Mouse (Mus musculus) bone marrow, adult 2 months (tissue): ENCODE results near the gene Procr. TPM values are rescaled to one million over a fixed set of nuclear protein-coding genes. Genes with fewer than 3 reads are reported as not detected.

ENCODE experiments used
- H3K27ac ChIP-seq: fragments of 200-500 bp; 2 replicates; pipeline ENCODE4 v1.5.1; 2012; ENCODE audit warnings: low read depth, mild to moderate bottlenecking, control low read depth, inconsistent platforms, low read length; ENCODE audit not compliant: control insufficient read depth, poor library complexity, insufficient read depth
- H3K4me1 ChIP-seq: fragments of 200-500 bp; 2 replicates; pipeline ENCODE4 v1.6.1; 2011; ENCODE audit warnings: low read length; ENCODE audit not compliant: control insufficient read depth, insufficient read depth
- H3K4me3 ChIP-seq: fragments of 200-500 bp; replicated peaks from 2 replicates; pipeline ENCODE3; 2011; ENCODE audit warnings: mild to moderate bottlenecking, low read depth, low read length, control low read depth; ENCODE audit not compliant: control insufficient read depth
- CTCF ChIP-seq: fragments of 200-500 bp; IDR thresholded peaks from 2 replicates; pipeline ENCODE4 v1.5.1; 2011; ENCODE audit warnings: low read length, control low read depth; ENCODE audit not compliant: control insufficient read depth, insufficient read depth
- POLR2A ChIP-seq: fragments of 200-500 bp; IDR thresholded peaks from 2 replicates; pipeline ENCODE4 v1.6.1; 2011; ENCODE audit warnings: low read depth, mild to moderate bottlenecking, control low read depth, low read length, borderline replicate concordance; ENCODE audit not compliant: control insufficient read depth
- WGBS: fragments of 180-500 bp; shearing (Covaris S2); methylation state at CpG from one replicate; pipeline ENCODE4 v1.1.7; 2018; 5-methylcytosine and 5-hydroxymethylcytosine counted together
- polyA plus RNA-seq: library from polyadenylated mRNA; stranded (reverse); fragments of >200 nt; gene quantifications from 2 replicates; pipeline ENCODE4 v1.2.4, GENCODE M21; 2011; ENCODE audit warnings: low replicate concordance; ENCODE audit not compliant: missing spikeins, insufficient read depth, insufficient read length

Procr gene
- polyA plus RNA-seq, 1 experiment: 1.6 TPM

DNA sequence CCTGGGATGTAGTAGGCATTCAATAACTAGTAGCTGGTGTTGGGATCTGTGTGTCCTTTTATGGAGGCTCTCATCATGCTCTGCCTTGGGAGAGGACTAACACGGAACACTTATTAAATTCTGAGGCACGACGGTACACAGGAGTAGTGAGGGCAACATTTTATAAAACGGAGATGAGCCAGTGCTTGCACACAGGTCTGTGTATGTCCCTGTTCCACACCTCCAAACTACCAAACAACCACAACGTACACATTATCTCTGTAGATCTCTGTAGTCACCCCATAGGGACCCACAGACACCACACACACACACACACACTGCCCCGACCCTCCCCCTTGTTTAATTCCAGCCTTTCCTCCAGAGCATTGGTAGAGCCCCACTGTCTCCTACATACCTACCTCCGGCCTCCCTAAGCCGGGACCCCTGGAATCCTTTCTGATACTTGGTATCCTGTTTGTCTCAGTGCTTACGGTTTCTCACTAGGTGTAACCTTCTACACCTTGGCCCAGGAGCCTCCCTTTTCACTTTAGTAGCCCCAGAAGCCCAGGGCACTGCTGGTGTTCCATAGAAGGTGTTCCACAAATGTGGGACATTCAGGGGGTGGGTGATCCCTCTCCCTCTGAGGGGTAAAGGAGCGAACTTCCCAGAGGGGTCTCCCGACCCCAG, 23.5 kb downstream of the Procr start:
- WGBS: 51% methylated on average over 11 of the region's 11 CpGs
- Histone ChIP-seq H3K27ac (no peak overlapping the region), H3K4me3 (no peak overlapping the region), H3K4me1 (no peaks in the 10 kb centered on the region)
- TF ChIP-seq POLR2A: no peak
- TF ChIP-seq CTCF: no peak

DNA sequence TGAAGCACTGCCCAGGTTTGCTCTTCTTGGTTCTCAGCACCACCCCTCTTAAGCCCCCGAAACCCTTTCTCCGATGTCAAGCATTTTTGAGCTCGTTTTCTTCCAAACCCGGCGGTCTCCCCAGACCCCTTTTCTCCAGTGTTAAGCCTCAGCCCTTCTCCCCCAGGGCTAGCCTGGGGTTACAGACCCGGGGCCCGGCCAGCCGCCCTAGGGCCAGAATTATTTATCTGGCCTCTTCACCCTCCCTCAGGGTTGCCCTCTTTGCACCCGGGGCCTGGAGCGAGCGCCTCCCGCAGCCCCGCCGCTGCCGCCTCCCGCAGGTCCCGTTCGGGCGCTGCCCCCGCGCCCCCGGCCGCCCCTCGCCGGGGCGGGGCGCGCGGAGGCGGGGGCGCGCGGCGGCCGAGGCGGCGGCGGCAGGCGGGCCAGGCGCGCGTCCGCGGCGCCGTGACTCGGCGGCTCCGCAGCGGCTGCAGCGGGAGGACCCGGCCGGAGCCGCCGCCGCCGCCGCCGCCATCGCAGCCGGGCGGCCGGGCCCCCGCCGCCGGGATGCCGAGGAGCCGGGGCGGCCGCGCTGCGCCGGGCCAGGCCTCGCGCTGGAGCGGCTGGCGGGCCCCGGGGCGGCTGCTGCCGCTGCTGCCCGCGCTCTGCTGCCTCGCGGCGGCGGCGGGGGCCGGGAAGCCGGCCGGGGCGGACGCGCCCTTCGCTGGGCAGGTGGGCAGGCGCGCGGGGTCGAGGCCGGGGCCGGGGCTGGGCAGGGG, 24.2 kb downstream of the Procr start, which contains the start of gene Mmp24:
Gene Mmp24, plus strand, starts transcription at position 416 of the 758 bp plus-strand sequence.
- WGBS: 24% methylated on average over 100 of the region's 100 CpGs
- Histone ChIP-seq H3K27ac (no peak within 1 kb of the TSS), H3K4me3 (no peak within 1 kb of the TSS), H3K4me1 (no peaks in the 10 kb centered on the region; the same call in 1 of the 2 replicates)
- no peak for TF ChIP-seq CTCF
- TF ChIP-seq POLR2A: no peak

DNA sequence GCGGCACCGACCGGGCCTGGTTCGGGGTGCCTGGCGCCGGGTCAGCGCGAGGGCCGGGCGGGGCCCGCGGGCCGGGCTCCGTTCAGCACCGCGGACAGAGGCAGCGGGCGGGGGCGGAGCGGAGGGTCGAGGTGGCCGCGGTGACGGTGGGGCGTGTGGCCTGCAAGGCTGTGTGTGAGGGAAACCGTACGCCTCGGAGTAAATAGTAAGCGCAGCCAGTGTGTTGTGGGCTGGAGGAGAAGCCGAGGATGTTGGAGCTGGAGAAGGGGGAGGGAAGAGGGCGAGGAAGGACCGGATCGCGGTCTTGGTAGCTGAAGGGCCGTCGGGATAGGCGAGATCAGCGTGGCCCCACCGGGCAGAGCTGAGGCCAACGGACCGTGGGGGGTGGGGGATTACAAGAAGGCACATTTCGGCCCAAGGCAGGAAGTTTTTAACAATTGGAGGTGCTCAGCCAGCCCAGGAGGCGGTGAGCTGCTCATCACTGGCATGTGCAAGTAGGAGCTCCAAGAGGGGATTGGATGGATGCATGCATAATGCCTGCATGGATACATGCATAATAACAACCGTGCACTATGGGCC, 24.9 kb downstream of the Procr start:
- WGBS: 7% methylated on average over 44 of the region's 44 CpGs
- H3K27ac ChIP-seq: no peak overlapping the region
- H3K4me3 ChIP-seq: no peak overlapping the region
- H3K4me1 ChIP-seq: no peaks in the 10 kb centered on the region; the same call in 1 of the 2 replicates
- no peak for TF ChIP-seq CTCF
- no peak for TF ChIP-seq POLR2A

GRCm38 (mm10) chr2:155776824-155777687, 26.1 kb downstream of the Procr start:
- TF ChIP-seq POLR2A (no peak), CTCF (no peak)
- no peak overlapping the region for H3K4me3 ChIP-seq
- 55% methylated on average over 10 of the region's 10 CpGs for WGBS
- H3K27ac ChIP-seq: no peak overlapping the region
- no peaks in the 10 kb centered on the region; the same call in 1 of the 2 replicates for H3K4me1 ChIP-seq

DNA sequence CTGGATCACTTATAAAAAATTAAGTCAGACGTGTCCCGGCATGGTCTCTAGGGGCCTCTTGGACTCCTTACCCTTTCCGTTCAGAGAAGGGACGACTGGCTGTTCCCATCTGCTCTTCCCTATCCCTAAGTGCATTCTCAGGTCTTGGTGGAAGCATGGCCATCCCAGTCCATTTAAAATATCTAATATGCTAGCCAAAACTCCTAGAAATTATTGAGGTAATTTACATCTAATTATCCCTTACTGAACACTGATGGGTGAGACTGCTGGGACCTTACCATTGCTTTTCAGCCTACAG, 26.7 kb downstream of the Procr start:
- WGBS: 76% methylated on average over 4 of the region's 4 CpGs
- Histone ChIP-seq H3K4me1 (no peaks in the 10 kb centered on the region; the same call in 1 of the 2 replicates), H3K4me3 (no peak overlapping the region), H3K27ac (no peak overlapping the region)
- TF ChIP-seq CTCF: no peak
- no peak for TF ChIP-seq POLR2A

GRCm38 (mm10) chr2:155778004-155778403, 27.1 kb downstream of the Procr start:
- no peak overlapping the region for H3K27ac ChIP-seq
- TF ChIP-seq POLR2A (no peak), CTCF (no peak)
- no peak overlapping the region for H3K4me3 ChIP-seq
- WGBS: 62% methylated on average over 6 of the region's 6 CpGs
- H3K4me1 ChIP-seq: no peaks in the 10 kb centered on the region; the same call in 1 of the 2 replicates

GRCm38 (mm10) chr2:155779066-155779465, 28.1 kb downstream of the Procr start:
- Histone ChIP-seq H3K4me3 (no peak overlapping the region), H3K4me1 (no peaks in the 10 kb centered on the region; the same call in 1 of the 2 replicates), H3K27ac (no peak overlapping the region)
- no peak for TF ChIP-seq POLR2A
- TF ChIP-seq CTCF: no peak
- WGBS: 53% methylated on average over 7 of the region's 7 CpGs

GRCm38 (mm10) chr2:155779506-155779905, 28.6 kb downstream of the Procr start:
- H3K4me3 ChIP-seq: no peak overlapping the region
- WGBS: 85% methylated on average over 3 of the region's 3 CpGs
- H3K27ac ChIP-seq: no peak overlapping the region
- TF ChIP-seq CTCF (no peak), POLR2A (no peak)
- H3K4me1 ChIP-seq: no peaks in the 10 kb centered on the region; the same call in 1 of the 2 replicates
